Comparison of ENCODE assay signal across 7 mouse cellular contexts in the genomic region with DNA sequence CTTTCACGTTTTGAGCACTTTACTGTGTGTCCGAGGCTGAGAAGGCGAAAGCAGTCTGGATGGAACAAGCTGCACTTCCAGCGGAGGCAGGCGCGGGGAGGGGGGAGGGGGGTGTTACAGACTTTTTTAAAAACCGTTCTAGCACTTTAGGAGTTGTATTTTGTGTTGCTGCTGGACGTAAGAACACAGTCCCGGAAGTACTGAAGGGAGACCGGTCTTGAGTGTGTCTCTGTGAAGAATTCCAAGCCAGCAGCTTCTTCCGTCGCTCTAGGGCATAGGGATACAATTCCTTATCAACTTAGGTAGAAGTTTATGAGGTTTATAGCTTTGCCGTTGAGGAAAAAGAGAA.
DNase-seq lines count a peak whose midpoint lies in the region; ATAC-seq and TF ChIP-seq lines count a peak whose summit lies in the region.

No protein-coding gene starts in this region.

- ATAC-seq in embryonic facial prominence, embryonic 13.5 days (ENCODE audit: insufficient number of reproducible peaks, insufficient read depth, low FRiP score, low TSS enrichment, low read depth), result no peak
- ATAC-seq in intestine, embryonic 14.5 days (replicated peaks; ENCODE audit: low FRiP score, low TSS enrichment, low read depth), result peak; percentile 42; the same call in 1 of the 2 replicates
- ATAC-seq in midbrain, embryonic 15.5 days (replicated peaks), result no peak; the same call in 1 of the 2 replicates

- no peak for DNase-seq in testis, postnatal 14 days (ENCODE audit: low spot score)
- peak; percentile 61 for DNase-seq in intestine, embryonic 14.5 days (ENCODE audit: low spot score)
- DNase-seq in cerebellum, postnatal 36 days, result no peak
- DNase-seq in urinary bladder, postnatal 36 days (ENCODE audit: low spot score in 2 of 2), result no peak

- no peaks in the 10 kb centered on the region for H3K27me3 ChIP-seq in testis, adult 2 months (ENCODE audit: control insufficient read depth, insufficient read depth, low read length)
- H3K27me3 ChIP-seq in embryonic facial prominence, embryonic 13.5 days, result peaks cover 33% of the 10 kb centered on the region
- peaks cover 2% of the 10 kb centered on the region; the same call in 1 of the 2 replicates for H3K27me3 ChIP-seq in intestine, embryonic 14.5 days (replicated peaks; ENCODE audit: control insufficient read depth, insufficient read depth, low read length)
- no peaks in the 10 kb centered on the region; the same call in none of the 2 replicates for H3K27me3 ChIP-seq in midbrain, embryonic 15.5 days (replicated peaks)

- TF ChIP-seq POLR2A in testis, adult 2 months (IDR thresholded peaks at IDR 0.05; ENCODE audit: control insufficient read depth, low read depth, low read length), result no peak

- H3K4me2 ChIP-seq in embryonic facial prominence, embryonic 13.5 days, result peak overlapping the region; percentile 68
- H3K4me2 ChIP-seq in intestine, embryonic 14.5 days (ENCODE audit: low read length), result peak overlapping the region; percentile 55
- peak overlapping the region; percentile 66 for H3K4me2 ChIP-seq in midbrain, embryonic 15.5 days

- no peak for TF ChIP-seq CTCF in testis, adult 2 months (IDR thresholded peaks at IDR 0.05; ENCODE audit: control insufficient read depth, insufficient read depth, insufficient replicate concordance, low read depth, low read length)

- 19% methylated on average over 13 of the region's 13 CpGs for WGBS in embryonic facial prominence, embryonic 13.5 days
- 9% methylated on average over 13 of the region's 13 CpGs for WGBS in intestine, embryonic 14.5 days
- WGBS in midbrain, embryonic 15.5 days, result 6% methylated on average over 13 of the region's 13 CpGs

- H3K9me3 ChIP-seq in embryonic facial prominence, embryonic 13.5 days, result no peaks in the 10 kb centered on the region
- no peaks in the 10 kb centered on the region for H3K9me3 ChIP-seq in intestine, embryonic 14.5 days (ENCODE audit: control insufficient read depth, low read length)
- no peaks in the 10 kb centered on the region for H3K9me3 ChIP-seq in midbrain, embryonic 15.5 days

- peak overlapping the region; percentile 74 for H3K4me3 ChIP-seq in testis, adult 2 months (ENCODE audit: control insufficient read depth, low read depth, low read length)
- peak overlapping the region; percentile 54 for H3K4me3 ChIP-seq in embryonic facial prominence, embryonic 13.5 days
- H3K4me3 ChIP-seq in intestine, embryonic 14.5 days (ENCODE audit: low read depth, low read length), result peak overlapping the region; percentile 49
- H3K4me3 ChIP-seq in midbrain, embryonic 15.5 days, result peak overlapping the region; percentile 55

- H3K9ac ChIP-seq in embryonic facial prominence, embryonic 13.5 days, result peak overlapping the region; percentile 71
- peak overlapping the region; percentile 51 for H3K9ac ChIP-seq in intestine, embryonic 14.5 days (ENCODE audit: low read length)
- peak overlapping the region; percentile 44 for H3K9ac ChIP-seq in midbrain, embryonic 15.5 days

- peaks cover 3% of the 10 kb centered on the region; the same call in 1 of the 2 replicates for H3K4me1 ChIP-seq in testis, adult 2 months (ENCODE audit: control insufficient read depth, insufficient read depth, low read length)
- H3K4me1 ChIP-seq in embryonic facial prominence, embryonic 13.5 days, result peaks cover 6% of the 10 kb centered on the region; the same call in 1 of the 2 replicates
- no peaks in the 10 kb centered on the region for H3K4me1 ChIP-seq in intestine, embryonic 14.5 days (replicated peaks; ENCODE audit: control insufficient read depth, insufficient read depth, low read length)
- H3K4me1 ChIP-seq in midbrain, embryonic 15.5 days, result peaks cover 4% of the 10 kb centered on the region; the same call in 1 of the 2 replicates

- H3K27ac ChIP-seq in testis, adult 2 months (ENCODE audit: control insufficient read depth, insufficient read depth, low read depth, low read length), result peak overlapping the region; percentile 25; the same call in 1 of the 2 replicates
- H3K27ac ChIP-seq in embryonic facial prominence, embryonic 13.5 days, result peak overlapping the region; percentile 33; the same call in 1 of the 2 replicates
- peak overlapping the region; percentile 48 for H3K27ac ChIP-seq in intestine, embryonic 14.5 days (ENCODE audit: low read depth)
- H3K27ac ChIP-seq in midbrain, embryonic 15.5 days, result 0 out of 2 replicates have a peak overlapping the region, but pooled peaks have one; percentile 67

- H3K36me3 ChIP-seq in testis, adult 2 months (ENCODE audit: control insufficient read depth, insufficient read depth, low read length), result no peaks in the 10 kb centered on the region
- no peaks in the 10 kb centered on the region for H3K36me3 ChIP-seq in embryonic facial prominence, embryonic 13.5 days
- no peaks in the 10 kb centered on the region for H3K36me3 ChIP-seq in intestine, embryonic 14.5 days (ENCODE audit: control insufficient read depth, insufficient read depth, low read length)
- no peaks in the 10 kb centered on the region for H3K36me3 ChIP-seq in midbrain, embryonic 15.5 days (replicated peaks)
